Mouse (Mus musculus) midbrain, embryonic 16.5 days (tissue): ENCODE measurements at regions not wholly inside any gene's neighbourhood (a gene's known extent, or its start where the extent isn't known, plus 50 kb on each side); places are given as distances from the start of the nearest gene placed in this dataset.

ENCODE experiments used
- ATAC-seq: fragments of 200-750 bp; cut with Nextera tagmentation; 2 replicates; pipeline ENCODE4 v1.8.0; 2017; ENCODE audit warnings: moderate TSS enrichment
- H3K27ac ChIP-seq: fragments of 300-500 bp; sonication (generic); 2 replicates; pipeline ENCODE4 v1.5.1; 2014; ENCODE audit warnings: mild to moderate bottlenecking, low read length, mixed read lengths
- H3K27me3 ChIP-seq: fragments of 300-500 bp; sonication (generic); 2 replicates; pipeline ENCODE4 v1.6.1; 2014; ENCODE audit warnings: low read depth, low read length, mixed read lengths; ENCODE audit not compliant: control insufficient read depth, insufficient read depth
- H3K36me3 ChIP-seq: fragments of 300-500 bp; sonication (generic); 2 replicates; pipeline ENCODE4 v1.6.1; 2014; ENCODE audit warnings: mild to moderate bottlenecking, low read length, moderate library complexity, mixed read lengths; ENCODE audit not compliant: control insufficient read depth, insufficient read depth
- H3K4me1 ChIP-seq: fragments of 300-500 bp; sonication (generic); 2 replicates; pipeline ENCODE4 v1.6.1; 2014; ENCODE audit warnings: mild to moderate bottlenecking, low read length, mixed read lengths; ENCODE audit not compliant: control insufficient read depth, insufficient read depth
- H3K4me2 ChIP-seq: fragments of 300-500 bp; sonication (generic); 2 replicates; pipeline ENCODE4 v1.6.1; 2014; ENCODE audit warnings: mild to moderate bottlenecking, low read length, mixed read lengths
- H3K4me3 ChIP-seq: fragments of 300-500 bp; sonication (generic); 2 replicates; pipeline ENCODE4 v1.5.1; 2014; ENCODE audit warnings: low read depth, mild to moderate bottlenecking, low read length, moderate library complexity, mixed read lengths
- H3K9ac ChIP-seq: fragments of 300-500 bp; sonication (generic); 2 replicates; pipeline ENCODE4 v1.6.1; 2014; ENCODE audit warnings: low read depth, low read length, mixed read lengths
- H3K9me3 ChIP-seq: fragments of 300-500 bp; sonication (generic); replicated peaks from 2 replicates; pipeline ENCODE4 v1.6.1; 2014; ENCODE audit warnings: mild to moderate bottlenecking, low read length, mixed read lengths; ENCODE audit not compliant: control insufficient read depth, poor library complexity, severe bottlenecking
- WGBS: fragments of 180-500 bp; shearing (Covaris S2); extraction: QIAGEN DNeasy Blood & Tissue Kit; methylation state at CpG from one replicate; pipeline ENCODE4 v1.1.7; 2014; 5-methylcytosine and 5-hydroxymethylcytosine counted together

GRCm38 (mm10) chr8:115871381-115871780 lies 163.8 kb upstream of the Maf start:
- Histone ChIP-seq H3K27ac (no peak overlapping the region), H3K4me2 (no peak overlapping the region), H3K9me3 (no peaks in the 10 kb centered on the region), H3K4me1 (peaks cover 2% of the 10 kb centered on the region; the same call in 1 of the 2 replicates), H3K4me3 (no peak overlapping the region), H3K9ac (no peak overlapping the region), H3K36me3 (no peaks in the 10 kb centered on the region), H3K27me3 (no peaks in the 10 kb centered on the region)
- 62% methylated on average over 5 of the region's 5 CpGs for WGBS
- no peak for ATAC-seq

GRCm38 (mm10) chr8:115861381-115861780 lies 153.8 kb upstream of the Maf start:
- Histone ChIP-seq H3K27ac (no peak overlapping the region), H3K27me3 (no peaks in the 10 kb centered on the region), H3K36me3 (no peaks in the 10 kb centered on the region), H3K4me2 (no peak overlapping the region), H3K9me3 (no peaks in the 10 kb centered on the region; the same call in 1 of the 2 replicates), H3K4me3 (no peak overlapping the region), H3K4me1 (no peaks in the 10 kb centered on the region), H3K9ac (no peak overlapping the region)
- ATAC-seq, result no peak
- WGBS, result 92% methylated on average over 3 of the region's 3 CpGs

GRCm38 (mm10) chr8:115859406-115859805 lies 151.8 kb upstream of the Maf start:
- no peak overlapping the region for H3K4me2 ChIP-seq
- no peaks in the 10 kb centered on the region for H3K27me3 ChIP-seq
- no peak for ATAC-seq
- H3K9me3 ChIP-seq, result no peaks in the 10 kb centered on the region; the same call in 1 of the 2 replicates
- H3K27ac ChIP-seq, result no peak overlapping the region
- no peak overlapping the region for H3K9ac ChIP-seq
- no peak overlapping the region for H3K4me3 ChIP-seq
- WGBS, result 91% methylated on average over 8 of the region's 8 CpGs
- H3K4me1 ChIP-seq, result no peaks in the 10 kb centered on the region
- no peaks in the 10 kb centered on the region for H3K36me3 ChIP-seq

- no peak for ATAC-seq
- H3K9me3 ChIP-seq, result no peaks in the 10 kb centered on the region; the same call in 1 of the 2 replicates
- no peaks in the 10 kb centered on the region for H3K4me1 ChIP-seq
- 95% methylated on average over 10 of the region's 10 CpGs for WGBS
- no peak overlapping the region for H3K4me3 ChIP-seq
- H3K4me2 ChIP-seq, result no peak overlapping the region
- no peak overlapping the region for H3K9ac ChIP-seq
- H3K27me3 ChIP-seq, result no peaks in the 10 kb centered on the region
- H3K36me3 ChIP-seq, result no peaks in the 10 kb centered on the region
- no peak overlapping the region for H3K27ac ChIP-seq
Observed at GRCm38 (mm10) chr8:115856816-115857215, 149.2 kb upstream of the Maf start.

GRCm38 (mm10) chr8:115855934-115856629 lies 148.5 kb upstream of the Maf start:
- no peaks in the 10 kb centered on the region; the same call in 1 of the 2 replicates for H3K9me3 ChIP-seq
- ATAC-seq, result no peak
- no peak overlapping the region for H3K4me3 ChIP-seq
- H3K36me3 ChIP-seq, result no peaks in the 10 kb centered on the region
- no peak overlapping the region for H3K4me2 ChIP-seq
- H3K27ac ChIP-seq, result no peak overlapping the region
- H3K27me3 ChIP-seq, result no peaks in the 10 kb centered on the region
- H3K9ac ChIP-seq, result no peak overlapping the region
- no peaks in the 10 kb centered on the region for H3K4me1 ChIP-seq
- WGBS, result 85% methylated on average over 8 of the region's 8 CpGs

- H3K4me3 ChIP-seq, result no peak overlapping the region
- no peaks in the 10 kb centered on the region; the same call in 1 of the 2 replicates for H3K9me3 ChIP-seq
- H3K4me1 ChIP-seq, result no peaks in the 10 kb centered on the region
- ATAC-seq, result no peak
- H3K27ac ChIP-seq, result no peak overlapping the region
- no peaks in the 10 kb centered on the region for H3K27me3 ChIP-seq
- H3K36me3 ChIP-seq, result no peaks in the 10 kb centered on the region
- no peak overlapping the region for H3K4me2 ChIP-seq
- 89% methylated on average over 9 of the region's 9 CpGs for WGBS
- H3K9ac ChIP-seq, result no peak overlapping the region
Observed at GRCm38 (mm10) chr8:115854209-115854900, 146.8 kb upstream of the Maf start.

GRCm38 (mm10) chr8:115850552-115850951 lies 143.0 kb upstream of the Maf start:
- H3K27ac ChIP-seq, result no peak overlapping the region
- no peaks in the 10 kb centered on the region for H3K27me3 ChIP-seq
- H3K9ac ChIP-seq, result no peak overlapping the region
- H3K4me1 ChIP-seq, result no peaks in the 10 kb centered on the region
- ATAC-seq, result no peak
- WGBS, result 64% methylated on average over 1 of the region's 1 CpGs
- H3K4me2 ChIP-seq, result no peak overlapping the region
- no peak overlapping the region for H3K4me3 ChIP-seq
- no peaks in the 10 kb centered on the region for H3K36me3 ChIP-seq
- H3K9me3 ChIP-seq, result no peaks in the 10 kb centered on the region

GRCm38 (mm10) chr8:115833391-115833790 lies 125.8 kb upstream of the Maf start:
- no peaks in the 10 kb centered on the region for H3K9me3 ChIP-seq
- H3K27ac ChIP-seq, result no peak overlapping the region
- no peaks in the 10 kb centered on the region for H3K36me3 ChIP-seq
- no peak for ATAC-seq
- H3K4me2 ChIP-seq, result no peak overlapping the region
- H3K4me1 ChIP-seq, result no peaks in the 10 kb centered on the region
- H3K9ac ChIP-seq, result no peak overlapping the region
- no peak overlapping the region for H3K4me3 ChIP-seq
- H3K27me3 ChIP-seq, result no peaks in the 10 kb centered on the region

- no peaks in the 10 kb centered on the region for H3K27me3 ChIP-seq
- H3K4me3 ChIP-seq, result no peak overlapping the region
- H3K4me2 ChIP-seq, result no peak overlapping the region
- ATAC-seq, result no peak
- H3K9ac ChIP-seq, result no peak overlapping the region
- no peaks in the 10 kb centered on the region for H3K36me3 ChIP-seq
- H3K27ac ChIP-seq, result no peak overlapping the region
- no peaks in the 10 kb centered on the region for H3K9me3 ChIP-seq
- no peaks in the 10 kb centered on the region for H3K4me1 ChIP-seq
- WGBS, result 19% methylated on average over 1 of the region's 1 CpGs
Observed at GRCm38 (mm10) chr8:115831675-115832074, 124.1 kb upstream of the Maf start.
